Mouse (Mus musculus) intestine, embryonic 15.5 days (tissue): ENCODE data around the gene Pvr. TPM values are rescaled to one million over a fixed set of nuclear protein-coding genes. Genes with fewer than 3 reads are reported as not detected.
A peak's percentile ranks its signal among the peaks of the same experiment; 100 is the strongest.

Experiments used
- ATAC-seq: fragments of 200-750 bp; cut with Nextera tagmentation; 2 replicates; pipeline ENCODE4 v1.8.0; 2017; ENCODE audit warnings: moderate TSS enrichment, moderate library complexity
- H3K27ac ChIP-seq: fragments of 300-500 bp; sonication (generic); 2 replicates; pipeline ENCODE4 v1.5.1; 2015; ENCODE audit warnings: mild to moderate bottlenecking, inconsistent platforms
- H3K27me3 ChIP-seq: fragments of 300-500 bp; sonication (generic); replicated peaks from 2 replicates; pipeline ENCODE4 v1.6.1; 2015; ENCODE audit warnings: inconsistent platforms
- H3K36me3 ChIP-seq: fragments of 300-500 bp; sonication (generic); 2 replicates; pipeline ENCODE4 v1.6.1; 2015; ENCODE audit warnings: inconsistent platforms
- H3K4me1 ChIP-seq: fragments of 300-500 bp; sonication (generic); replicated peaks from 2 replicates; pipeline ENCODE4 v1.6.1; 2015; ENCODE audit warnings: inconsistent platforms
- H3K4me2 ChIP-seq: fragments of 300-500 bp; sonication (generic); replicated peaks from 2 replicates; pipeline ENCODE4 v1.6.1; 2015; ENCODE audit warnings: mild to moderate bottlenecking, inconsistent platforms
- H3K4me3 ChIP-seq: fragments of 300-500 bp; sonication (generic); replicated peaks from 2 replicates; pipeline ENCODE4 v1.5.1; 2015; ENCODE audit warnings: inconsistent platforms
- H3K9ac ChIP-seq: fragments of 300-500 bp; sonication (generic); 2 replicates; pipeline ENCODE4 v1.6.1; 2015; ENCODE audit warnings: inconsistent platforms
- H3K9me3 ChIP-seq: fragments of 300-500 bp; sonication (generic); 2 replicates; pipeline ENCODE4 v1.6.1; 2016; ENCODE audit warnings: inconsistent platforms
- WGBS: fragments of 180-500 bp; shearing (Covaris S2); methylation state at CpG from one replicate; pipeline ENCODE4 v1.1.7; 2015; 5-methylcytosine and 5-hydroxymethylcytosine counted together
- polyA plus RNA-seq: library from polyadenylated mRNA; unstranded; fragments of >200 nt; fragmentation: Nextera tagmentation; extraction: Ambion mirVana; gene quantifications from 2 replicates; pipeline ENCODE4 v1.2.1, GENCODE M21; 2015

The Pvr gene
- polyA plus RNA-seq, 1 experiment from 2014 or later, result 13.3 TPM

DNA sequence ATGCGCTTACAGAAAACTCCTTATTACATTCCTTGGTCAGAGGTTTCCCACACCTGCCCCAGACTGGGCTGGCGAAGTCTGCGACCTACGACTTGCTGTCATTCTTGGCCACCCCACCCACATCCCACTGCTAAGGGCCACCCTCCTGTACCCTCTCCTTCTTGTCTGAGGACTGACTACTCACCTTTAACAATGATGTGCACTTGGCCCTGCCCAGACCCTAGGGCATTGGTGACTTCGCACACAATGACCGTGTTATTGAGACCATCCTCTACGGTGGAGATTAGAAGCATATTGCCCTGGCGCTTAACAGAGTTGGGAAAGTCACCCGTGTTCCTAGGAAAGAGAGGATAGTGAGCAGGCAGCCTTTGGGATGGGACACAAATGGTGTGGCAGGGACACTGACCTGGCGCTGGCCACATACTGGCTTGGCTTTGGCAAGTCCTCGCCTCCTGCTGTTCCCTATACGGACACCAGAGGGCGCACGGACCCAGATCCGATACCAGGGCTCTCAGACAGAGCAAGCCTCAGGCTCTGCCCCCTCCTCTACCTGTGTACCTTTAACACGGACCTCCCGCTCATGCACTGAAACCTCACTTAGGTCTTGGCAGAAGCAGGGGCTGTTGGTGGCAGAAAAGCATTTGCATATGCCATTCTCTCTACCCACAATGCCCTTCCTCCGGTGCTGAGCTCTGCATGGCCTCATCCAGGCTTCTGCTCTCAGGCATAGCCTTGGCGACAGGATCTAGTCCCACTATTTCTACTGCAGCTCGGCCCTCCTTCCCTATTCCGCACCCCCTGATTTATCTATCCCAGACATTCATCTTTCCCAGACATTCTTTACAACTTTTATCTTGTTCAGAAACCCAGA lies 10.3 kb downstream of the Pvr start:
- no peaks in the 10 kb centered on the region for H3K4me1 ChIP-seq
- H3K9ac ChIP-seq, result no peak overlapping the region
- ATAC-seq, result peak; percentile 74
- H3K27me3 ChIP-seq, result no peaks in the 10 kb centered on the region
- no peaks in the 10 kb centered on the region for H3K9me3 ChIP-seq
- H3K4me3 ChIP-seq, result no peak overlapping the region
- H3K27ac ChIP-seq, result no peak overlapping the region
- peaks cover 21% of the 10 kb centered on the region for H3K36me3 ChIP-seq
- H3K4me2 ChIP-seq, result no peak overlapping the region
- WGBS, result 52% methylated on average over 21 of the region's 21 CpGs

DNA sequence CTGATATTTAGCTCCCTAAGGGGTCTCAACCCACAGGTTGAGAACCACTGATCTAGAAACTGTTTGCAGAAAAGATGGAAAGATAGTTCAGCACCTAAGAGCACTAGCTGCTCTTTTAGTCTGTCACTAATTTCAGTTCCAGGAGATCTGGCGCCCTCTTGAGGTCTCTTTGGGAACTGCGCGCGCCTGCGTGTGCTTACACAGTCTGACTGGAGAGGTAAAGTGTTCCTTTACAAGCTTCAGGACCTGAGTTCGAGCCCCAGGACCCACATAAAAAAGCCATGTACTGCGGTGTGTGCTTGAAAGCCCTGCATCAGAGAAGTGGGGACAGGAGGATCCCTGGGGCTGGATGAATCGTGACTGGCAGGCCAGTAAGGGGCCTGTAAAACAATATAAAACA lies 31.1 kb downstream of the Pvr start:
- Histone ChIP-seq H3K9me3 (no peaks in the 10 kb centered on the region), H3K4me1 (no peaks in the 10 kb centered on the region), H3K9ac (no peak overlapping the region), H3K4me3 (no peak overlapping the region), H3K27ac (no peak overlapping the region), H3K4me2 (no peak overlapping the region), H3K36me3 (no peaks in the 10 kb centered on the region), H3K27me3 (no peaks in the 10 kb centered on the region)
- WGBS, result 44% methylated on average over 8 of the region's 8 CpGs
- ATAC-seq, result no peak

DNA sequence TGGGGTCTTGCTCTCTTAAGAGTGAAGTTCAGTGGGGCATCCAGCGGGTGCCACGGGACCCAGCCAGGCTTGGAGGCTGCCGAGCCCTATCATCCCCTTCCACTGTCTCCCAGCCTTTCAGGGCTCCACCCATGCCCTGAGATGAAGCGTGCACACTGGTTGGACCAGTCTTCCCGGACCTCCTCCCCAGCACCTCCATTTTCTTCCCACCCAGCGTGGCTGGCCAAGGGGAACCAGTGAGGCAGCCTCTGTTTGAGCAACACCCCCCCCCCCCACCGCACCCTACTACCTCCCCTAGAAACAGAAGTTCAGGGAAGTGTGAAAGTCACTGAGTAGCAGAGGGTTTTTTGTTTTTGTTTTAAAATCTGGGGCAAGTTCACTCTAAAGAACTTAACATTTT lies 33.1 kb downstream of the Pvr start, which contains the start of gene Ceacam19:
TSS of gene Ceacam19 (minus strand) at position 117 of the 400 bp plus-strand sequence.
- H3K4me3 ChIP-seq, result no peak within 1 kb of the TSS
- no peak within 1 kb of the TSS for H3K4me2 ChIP-seq
- no peak for ATAC-seq
- 60% methylated on average over 7 of the region's 7 CpGs for WGBS
- no peaks in the 10 kb centered on the region for H3K27me3 ChIP-seq
- H3K27ac ChIP-seq, result no peak within 1 kb of the TSS
- H3K9me3 ChIP-seq, result no peaks in the 10 kb centered on the region
- no peaks in the 10 kb centered on the region for H3K36me3 ChIP-seq
- no peak within 1 kb of the TSS for H3K9ac ChIP-seq
- no peaks in the 10 kb centered on the region for H3K4me1 ChIP-seq

DNA sequence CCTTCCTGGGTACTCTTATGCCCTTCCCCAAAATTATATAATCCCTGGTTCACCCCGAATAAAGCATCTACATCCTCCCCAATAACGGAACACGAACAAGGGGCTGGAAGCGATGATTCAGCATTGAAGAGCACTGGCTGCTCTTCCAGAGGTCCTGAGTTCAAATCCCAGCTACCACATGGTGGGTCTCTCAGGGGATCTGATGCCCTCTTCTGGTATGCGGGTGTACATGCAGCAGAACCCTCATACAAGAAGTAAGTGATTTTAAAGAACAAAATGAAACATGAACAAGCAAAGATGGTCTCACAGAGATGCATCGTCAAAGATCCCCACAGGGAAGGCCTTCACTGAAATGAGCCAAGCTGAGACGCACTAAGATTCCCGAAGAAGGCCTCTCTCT lies 40.2 kb downstream of the Pvr start:
- no peak overlapping the region for H3K4me2 ChIP-seq
- H3K36me3 ChIP-seq, result no peaks in the 10 kb centered on the region
- H3K4me3 ChIP-seq, result no peak overlapping the region
- no peak for ATAC-seq
- H3K27ac ChIP-seq, result no peak overlapping the region
- H3K9ac ChIP-seq, result no peak overlapping the region
- no peaks in the 10 kb centered on the region for H3K27me3 ChIP-seq
- H3K9me3 ChIP-seq, result no peaks in the 10 kb centered on the region
- peaks cover 3% of the 10 kb centered on the region for H3K4me1 ChIP-seq
- WGBS, result 84% methylated on average over 8 of the region's 8 CpGs

DNA sequence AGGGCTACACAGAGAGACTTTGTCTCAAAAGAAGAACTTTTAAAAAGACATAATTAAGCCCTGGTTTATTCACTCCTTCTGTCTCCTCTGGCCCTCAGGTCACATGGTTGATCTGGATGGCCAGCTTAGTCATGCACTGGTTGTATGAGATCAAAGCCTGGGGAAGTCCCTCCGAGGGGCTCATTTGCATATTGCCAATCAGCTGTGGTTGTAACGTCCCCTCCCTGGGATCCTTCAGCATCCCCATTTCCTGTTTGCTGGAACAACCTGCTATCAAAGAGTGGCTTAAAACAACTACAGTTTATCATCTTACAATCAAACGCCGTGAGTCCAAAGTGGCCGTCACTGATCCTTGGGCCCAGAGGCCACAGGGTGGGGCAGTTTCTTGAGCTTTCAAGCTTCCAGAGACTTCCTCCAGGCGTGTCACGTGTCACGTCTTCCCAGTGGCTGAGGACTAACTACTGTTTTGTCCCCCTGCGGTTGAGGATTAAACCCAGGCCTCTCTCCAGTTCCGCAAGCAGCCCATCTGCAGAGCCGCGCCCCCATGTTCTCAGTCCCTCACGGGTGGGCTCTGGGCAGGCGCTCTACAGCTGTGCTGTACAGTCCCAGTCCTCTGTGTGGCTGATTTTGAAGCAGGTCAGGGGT lies 44.1 kb downstream of the Pvr start:
- Histone ChIP-seq H3K9ac (no peak overlapping the region), H3K4me1 (peaks cover 3% of the 10 kb centered on the region), H3K27me3 (no peaks in the 10 kb centered on the region), H3K4me3 (no peak overlapping the region), H3K27ac (peak overlapping the region; percentile 54; the same call in 1 of the 2 replicates), H3K36me3 (no peaks in the 10 kb centered on the region), H3K9me3 (no peaks in the 10 kb centered on the region), H3K4me2 (no peak overlapping the region; the same call in 1 of the 2 replicates)
- ATAC-seq, result peak; percentile 87
- WGBS, result 31% methylated on average over 14 of the region's 14 CpGs

DNA sequence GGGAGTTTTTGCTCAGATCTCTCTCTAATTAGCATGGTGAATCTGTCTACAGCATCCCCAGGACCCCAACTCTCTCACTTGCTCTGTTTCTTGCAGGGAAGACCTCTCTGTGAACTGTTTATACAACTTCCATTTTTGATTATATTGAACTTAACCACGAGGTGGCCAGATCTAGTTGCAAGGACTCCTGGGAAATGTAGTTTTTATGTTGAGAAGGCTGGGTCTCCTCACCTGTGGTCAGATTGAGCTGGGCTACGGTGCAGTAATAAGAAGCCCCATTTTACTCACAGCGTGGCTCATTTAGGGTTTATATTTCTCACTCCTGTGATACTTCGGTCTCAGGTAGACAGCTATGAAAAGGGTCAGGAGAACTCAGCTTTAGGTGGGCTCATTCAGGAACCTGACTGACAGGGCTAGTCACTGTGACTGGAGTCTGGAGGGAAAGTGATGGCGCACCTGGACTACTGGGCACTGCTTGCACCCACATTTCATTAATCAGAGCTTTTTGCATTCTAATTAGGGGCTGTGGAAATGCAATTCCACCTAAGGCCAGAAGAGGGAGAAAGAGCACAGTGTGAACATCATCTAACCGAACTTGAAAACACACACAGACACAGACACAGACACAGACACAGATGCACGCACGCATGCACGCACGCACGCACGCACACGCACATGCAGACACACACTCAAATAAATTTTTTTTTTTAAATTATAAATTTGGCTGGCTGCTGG lies 44.8 kb downstream of the Pvr start:
- Histone ChIP-seq H3K27me3 (no peaks in the 10 kb centered on the region), H3K4me3 (no peak overlapping the region), H3K9ac (no peak overlapping the region), H3K9me3 (no peaks in the 10 kb centered on the region), H3K36me3 (no peaks in the 10 kb centered on the region), H3K27ac (no peak overlapping the region), H3K4me1 (peaks cover 3% of the 10 kb centered on the region), H3K4me2 (no peak overlapping the region)
- 42% methylated on average over 13 of the region's 13 CpGs for WGBS
- ATAC-seq, result peak; percentile 55

DNA sequence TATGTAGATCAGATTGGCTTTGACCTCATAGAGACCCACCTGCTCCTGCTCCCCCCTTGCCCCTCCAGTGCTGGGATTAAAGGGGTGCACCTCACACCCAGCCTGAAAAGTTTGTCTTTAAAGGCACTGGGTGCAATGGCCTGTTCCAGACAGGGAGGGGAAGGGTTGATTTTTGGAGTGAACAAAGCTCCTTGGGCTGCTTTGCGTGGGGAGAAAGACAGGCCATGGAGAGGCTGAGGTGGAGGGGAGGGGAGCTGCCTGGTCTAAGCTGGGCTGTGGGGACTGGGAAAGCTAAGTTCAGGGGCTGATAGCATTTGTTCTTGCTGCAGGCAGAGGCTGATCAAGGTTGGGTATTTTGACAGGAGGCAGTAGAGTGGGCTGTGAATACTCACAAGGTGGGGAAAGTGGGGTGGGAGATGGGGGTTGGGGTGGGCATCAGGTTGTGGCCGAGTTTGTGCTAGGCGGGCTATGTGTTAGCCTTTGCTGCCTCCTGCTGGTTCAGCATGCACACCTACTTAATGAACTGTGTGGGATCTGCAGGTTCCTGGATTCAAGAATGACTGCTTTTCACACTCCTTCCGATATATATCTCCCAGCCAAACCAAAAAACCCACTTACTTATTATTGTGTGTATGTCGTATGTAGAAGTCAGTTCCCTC lies 48.9 kb downstream of the Pvr start:
- Histone ChIP-seq H3K9me3 (no peaks in the 10 kb centered on the region), H3K4me3 (no peak overlapping the region), H3K27me3 (no peaks in the 10 kb centered on the region), H3K9ac (no peak overlapping the region), H3K4me1 (peaks cover 3% of the 10 kb centered on the region), H3K27ac (no peak overlapping the region), H3K36me3 (no peaks in the 10 kb centered on the region), H3K4me2 (no peak overlapping the region)
- WGBS, result 42% methylated on average over 5 of the region's 5 CpGs
- no peak for ATAC-seq

DNA sequence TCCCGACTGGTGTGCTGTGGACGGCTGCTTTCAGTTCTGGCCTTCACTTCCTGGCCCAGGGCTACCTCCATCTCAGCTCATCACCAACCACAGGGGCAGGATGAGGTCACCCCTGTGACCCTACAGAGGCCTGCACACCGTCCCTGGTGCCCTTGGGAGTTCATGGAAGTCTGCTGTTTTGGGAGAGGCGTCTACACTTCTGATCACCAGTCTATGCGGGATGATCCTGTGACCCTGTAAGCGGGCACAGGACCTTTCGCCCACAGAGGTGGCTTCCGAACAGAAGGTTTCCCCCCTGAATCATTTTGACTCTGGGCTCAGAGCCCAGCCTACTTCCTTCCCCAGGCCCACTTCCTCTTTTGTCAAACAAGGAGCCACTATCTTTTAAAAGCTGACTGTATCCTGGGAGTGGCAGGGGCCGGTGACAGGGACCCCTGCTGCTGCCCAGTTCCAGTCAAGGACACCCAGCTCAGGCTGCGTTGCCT lies 49.8 kb downstream of the Pvr start:
- 57% methylated on average over 10 of the region's 10 CpGs for WGBS

DNA sequence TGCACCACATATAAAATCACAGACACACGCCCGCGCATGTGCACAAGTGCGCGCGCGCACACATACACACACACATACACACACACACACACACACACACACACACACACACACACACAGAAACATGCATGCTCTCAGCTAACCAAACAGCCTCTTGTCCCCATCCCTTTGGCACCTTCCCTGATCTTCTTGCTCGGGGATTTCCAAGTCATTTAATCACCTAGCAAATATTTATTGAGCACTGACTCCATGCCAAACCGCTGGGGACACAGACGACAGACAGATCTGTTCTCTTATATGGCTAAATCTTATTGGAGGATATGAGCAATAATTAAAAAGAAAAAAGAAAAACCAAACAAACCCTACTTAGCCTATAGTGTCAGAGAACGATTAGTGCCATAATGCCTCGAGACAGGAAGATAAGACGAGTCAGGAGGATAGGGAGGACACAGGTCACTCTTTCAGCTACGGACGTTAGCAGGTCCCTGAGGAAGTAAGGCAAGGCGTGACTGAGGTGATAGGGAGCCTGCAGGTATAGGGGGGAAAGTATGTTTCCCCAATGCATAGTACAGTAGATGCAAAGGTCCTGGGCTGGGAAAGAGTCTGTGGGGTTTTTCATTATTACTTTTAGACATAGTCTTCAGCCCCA lies 53.1 kb downstream of the Pvr start:
- Histone ChIP-seq H3K4me3 (no peak overlapping the region), H3K4me2 (no peak overlapping the region), H3K4me1 (0 out of 2 replicates have a peak, but pooled peaks cover 3% of the 10 kb centered on the region), H3K9ac (no peak overlapping the region), H3K36me3 (no peaks in the 10 kb centered on the region), H3K27me3 (no peaks in the 10 kb centered on the region), H3K9me3 (no peaks in the 10 kb centered on the region), H3K27ac (no peak overlapping the region)
- 74% methylated on average over 16 of the region's 16 CpGs for WGBS
- peak; percentile 43 for ATAC-seq

More for the DNA sequence above, 49.8 kb downstream of the Pvr start:
- H3K4me1 ChIP-seq, result peaks cover 6% of the 10 kb centered on the region
- no peak overlapping the region for H3K27ac ChIP-seq
- no peaks in the 10 kb centered on the region for H3K9me3 ChIP-seq
- H3K9ac ChIP-seq, result no peak overlapping the region
- no peaks in the 10 kb centered on the region for H3K27me3 ChIP-seq
- no peak overlapping the region for H3K4me2 ChIP-seq
- H3K36me3 ChIP-seq, result no peaks in the 10 kb centered on the region
- H3K4me3 ChIP-seq, result no peak overlapping the region
- no peak for ATAC-seq

DNA sequence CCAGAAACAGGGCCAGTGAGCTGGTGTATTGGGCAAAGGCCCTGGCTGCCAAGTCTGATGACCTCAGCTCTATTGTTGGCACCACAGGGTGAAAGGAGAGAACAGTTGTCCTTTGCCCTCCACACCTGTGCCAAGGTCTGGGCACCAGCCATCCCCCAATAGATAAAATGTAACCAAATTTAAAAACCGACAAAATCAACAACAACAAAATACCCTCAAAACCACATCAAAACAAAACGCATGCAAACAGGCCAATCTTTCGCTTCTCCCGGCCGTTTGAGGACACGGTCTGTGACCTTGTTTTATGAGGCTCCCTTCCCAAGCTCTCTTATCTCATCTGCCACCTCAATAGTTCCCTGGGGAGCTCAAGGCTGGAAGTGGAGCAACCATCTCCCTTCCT lies 54.5 kb downstream of the Pvr start:
- no peak overlapping the region for H3K27ac ChIP-seq
- 65% methylated on average over 6 of the region's 6 CpGs for WGBS
- no peaks in the 10 kb centered on the region for H3K36me3 ChIP-seq
- H3K4me3 ChIP-seq, result no peak overlapping the region
- no peaks in the 10 kb centered on the region for H3K27me3 ChIP-seq
- no peaks in the 10 kb centered on the region for H3K9me3 ChIP-seq
- no peak overlapping the region for H3K9ac ChIP-seq
- ATAC-seq, result no peak
- 0 out of 2 replicates have a peak, but pooled peaks cover 3% of the 10 kb centered on the region for H3K4me1 ChIP-seq
- H3K4me2 ChIP-seq, result no peak overlapping the region

DNA sequence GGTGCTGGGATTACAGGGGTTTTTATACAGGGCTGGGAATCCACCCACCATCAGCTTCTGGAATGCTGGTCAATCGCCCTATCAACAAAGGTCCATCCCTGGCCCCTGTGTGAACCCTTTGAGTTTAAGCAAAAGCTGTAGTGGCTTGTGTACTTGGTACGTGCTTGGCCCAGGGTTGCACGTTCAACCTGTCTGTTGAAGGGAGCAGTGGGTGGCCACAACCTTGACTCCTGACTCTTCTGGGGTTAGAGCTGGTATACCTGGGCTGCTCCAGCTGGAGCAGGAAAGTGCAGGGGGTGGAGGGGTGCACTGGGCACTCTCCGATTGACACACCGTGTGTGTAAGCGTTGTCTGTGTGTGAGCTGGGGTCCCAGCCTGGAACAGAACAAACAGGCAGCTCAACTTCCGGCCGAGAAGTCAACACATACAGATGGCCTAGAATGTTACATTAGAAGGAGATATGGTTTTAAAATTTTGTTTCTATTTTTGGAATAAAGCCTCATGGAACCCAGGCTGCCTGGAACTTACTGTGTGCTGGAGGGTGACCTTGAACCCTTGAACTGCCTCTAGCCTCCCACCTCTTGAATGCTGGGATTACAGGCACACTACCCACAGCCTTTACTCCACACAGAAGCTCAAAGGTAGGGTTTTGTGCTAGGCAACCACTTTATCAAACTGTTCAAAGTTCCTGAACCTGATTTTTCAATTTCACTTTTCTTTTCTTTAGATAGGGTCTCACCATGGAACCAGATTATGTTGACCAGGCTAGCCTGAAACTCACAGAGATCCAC lies 55.5 kb downstream of the Pvr start:
- Histone ChIP-seq H3K4me3 (no peak overlapping the region), H3K9me3 (no peaks in the 10 kb centered on the region), H3K4me1 (0 out of 2 replicates have a peak, but pooled peaks cover 3% of the 10 kb centered on the region), H3K9ac (no peak overlapping the region), H3K4me2 (no peak overlapping the region), H3K27me3 (no peaks in the 10 kb centered on the region), H3K27ac (no peak overlapping the region), H3K36me3 (no peaks in the 10 kb centered on the region)
- 78% methylated on average over 8 of the region's 8 CpGs for WGBS
- peak; percentile 52; the same call in 1 of the 2 replicates for ATAC-seq
